Mouse (Mus musculus) midbrain, embryonic 16.5 days (tissue): ENCODE data around the gene Mttp. TPM values are rescaled to one million over a fixed set of nuclear protein-coding genes. Genes with fewer than 3 reads are reported as not detected.

ENCODE experiments used
- ATAC-seq: fragments of 200-750 bp; cut with Nextera tagmentation; 2 replicates; pipeline ENCODE4 v1.8.0; 2017; ENCODE audit warnings: moderate TSS enrichment
- H3K27ac ChIP-seq: fragments of 300-500 bp; sonication (generic); 2 replicates; pipeline ENCODE4 v1.5.1; 2014; ENCODE audit warnings: mild to moderate bottlenecking, low read length, mixed read lengths
- H3K27me3 ChIP-seq: fragments of 300-500 bp; sonication (generic); 2 replicates; pipeline ENCODE4 v1.6.1; 2014; ENCODE audit warnings: low read depth, low read length, mixed read lengths; ENCODE audit not compliant: control insufficient read depth, insufficient read depth
- H3K36me3 ChIP-seq: fragments of 300-500 bp; sonication (generic); 2 replicates; pipeline ENCODE4 v1.6.1; 2014; ENCODE audit warnings: mild to moderate bottlenecking, low read length, moderate library complexity, mixed read lengths; ENCODE audit not compliant: control insufficient read depth, insufficient read depth
- H3K4me1 ChIP-seq: fragments of 300-500 bp; sonication (generic); 2 replicates; pipeline ENCODE4 v1.6.1; 2014; ENCODE audit warnings: mild to moderate bottlenecking, low read length, mixed read lengths; ENCODE audit not compliant: control insufficient read depth, insufficient read depth
- H3K4me2 ChIP-seq: fragments of 300-500 bp; sonication (generic); 2 replicates; pipeline ENCODE4 v1.6.1; 2014; ENCODE audit warnings: mild to moderate bottlenecking, low read length, mixed read lengths
- H3K4me3 ChIP-seq: fragments of 300-500 bp; sonication (generic); 2 replicates; pipeline ENCODE4 v1.5.1; 2014; ENCODE audit warnings: low read depth, mild to moderate bottlenecking, low read length, moderate library complexity, mixed read lengths
- H3K9ac ChIP-seq: fragments of 300-500 bp; sonication (generic); 2 replicates; pipeline ENCODE4 v1.6.1; 2014; ENCODE audit warnings: low read depth, low read length, mixed read lengths
- H3K9me3 ChIP-seq: fragments of 300-500 bp; sonication (generic); replicated peaks from 2 replicates; pipeline ENCODE4 v1.6.1; 2014; ENCODE audit warnings: mild to moderate bottlenecking, low read length, mixed read lengths; ENCODE audit not compliant: control insufficient read depth, poor library complexity, severe bottlenecking
- WGBS: fragments of 180-500 bp; shearing (Covaris S2); extraction: QIAGEN DNeasy Blood & Tissue Kit; methylation state at CpG from one replicate; pipeline ENCODE4 v1.1.7; 2014; 5-methylcytosine and 5-hydroxymethylcytosine counted together
- polyA plus RNA-seq: library from polyadenylated mRNA; unstranded; fragments of >200 nt; fragmentation: Nextera tagmentation; extraction: Ambion mirVana; gene quantifications from 2 replicates; pipeline ENCODE4 v1.2.1, GENCODE M21; 2015

The Mttp gene
- polyA plus RNA-seq, 1 experiment from 2014 or later, result 10.2 TPM

DNA sequence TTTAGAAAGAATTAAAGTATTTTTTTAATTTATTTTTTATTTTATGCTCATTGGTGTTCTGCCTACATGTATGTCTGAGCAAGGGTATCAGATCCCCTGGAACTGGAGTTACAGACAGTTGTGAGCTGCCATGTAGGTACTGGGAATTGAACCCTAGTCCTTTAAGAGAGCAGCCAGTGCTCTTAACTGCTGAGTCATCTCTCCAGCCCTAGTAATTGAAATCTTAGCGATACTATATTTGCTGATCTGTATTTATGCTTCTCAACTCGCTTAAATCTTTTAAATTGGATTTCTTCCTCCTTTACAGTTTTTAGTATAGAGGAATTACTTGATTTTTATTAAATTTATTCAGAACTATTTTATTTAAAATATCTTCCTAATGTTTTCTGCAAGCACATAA is 103.8 kb downstream of the Mttp start:
- no peak overlapping the region for H3K4me3 ChIP-seq
- 79% methylated on average over 2 of the region's 2 CpGs for WGBS
- no peaks in the 10 kb centered on the region for H3K36me3 ChIP-seq
- H3K9me3 ChIP-seq, result no peaks in the 10 kb centered on the region
- H3K9ac ChIP-seq, result no peak overlapping the region
- no peak for ATAC-seq
- H3K4me1 ChIP-seq, result no peaks in the 10 kb centered on the region
- no peaks in the 10 kb centered on the region for H3K27me3 ChIP-seq
- H3K4me2 ChIP-seq, result no peak overlapping the region
- no peak overlapping the region for H3K27ac ChIP-seq

Other genes with a start within 250 kb of the Mttp start
- 132 and 133 TPM in 2 replicates for gene Lamtor3, start 226.5 kb downstream of the Mttp start, polyA plus RNA-seq
- 1.5 and 2.7 TPM in 2 replicates for gene Dapp1, start 163.4 kb downstream of the Mttp start, polyA plus RNA-seq
- 0.06 and 0.08 TPM in 2 replicates for gene 1110002E22Rik, start 79.9 kb downstream of the Mttp start, polyA plus RNA-seq
- 0.20 and 0.26 TPM in 2 replicates for gene Gm5105, start 77.6 kb downstream of the Mttp start, polyA plus RNA-seq
- gene Trmt10a, start 1.5 kb downstream of the Mttp start, polyA plus RNA-seq, result 6.9 and 7.9 TPM in 2 replicates
- not detected in 2 replicates for gene 4930579F01Rik, start 48.9 kb upstream of the Mttp start, polyA plus RNA-seq
- 1.3 and 1.6 TPM in 2 replicates for gene Adh7, start 72.8 kb upstream of the Mttp start, polyA plus RNA-seq
- gene Adh1, start 116.0 kb upstream of the Mttp start, polyA plus RNA-seq, result 1.1 TPM in 2 replicates
- not detected in 2 replicates for gene Adh6a, start 168.3 kb upstream of the Mttp start, polyA plus RNA-seq
- 0.14 and 0.32 TPM in 2 replicates for gene Adh6b, start 196.8 kb upstream of the Mttp start, polyA plus RNA-seq